Mouse (Mus musculus) ES-Bruce4 (cell line): ENCODE measurements at regions not wholly inside any gene's neighbourhood (a gene's known extent, or its start where the extent isn't known, plus 50 kb on each side); places are given as distances from the start of the nearest gene placed in this dataset.

ENCODE experiments used
- CTCF ChIP-seq: IDR thresholded peaks from one replicate; pipeline ENCODE4 v1.8.1; 2011; ENCODE audit warnings: low read depth, low read length
- EP300 ChIP-seq: IDR thresholded peaks from 2 replicates; pipeline ENCODE4 v1.6.1; 2011; ENCODE audit warnings: low read depth, low read length; ENCODE audit not compliant: insufficient read depth
- POLR2A ChIP-seq: IDR thresholded peaks from one replicate; pipeline ENCODE4 v1.8.1; 2011; ENCODE audit warnings: low read length; ENCODE audit not compliant: insufficient read depth

DNA sequence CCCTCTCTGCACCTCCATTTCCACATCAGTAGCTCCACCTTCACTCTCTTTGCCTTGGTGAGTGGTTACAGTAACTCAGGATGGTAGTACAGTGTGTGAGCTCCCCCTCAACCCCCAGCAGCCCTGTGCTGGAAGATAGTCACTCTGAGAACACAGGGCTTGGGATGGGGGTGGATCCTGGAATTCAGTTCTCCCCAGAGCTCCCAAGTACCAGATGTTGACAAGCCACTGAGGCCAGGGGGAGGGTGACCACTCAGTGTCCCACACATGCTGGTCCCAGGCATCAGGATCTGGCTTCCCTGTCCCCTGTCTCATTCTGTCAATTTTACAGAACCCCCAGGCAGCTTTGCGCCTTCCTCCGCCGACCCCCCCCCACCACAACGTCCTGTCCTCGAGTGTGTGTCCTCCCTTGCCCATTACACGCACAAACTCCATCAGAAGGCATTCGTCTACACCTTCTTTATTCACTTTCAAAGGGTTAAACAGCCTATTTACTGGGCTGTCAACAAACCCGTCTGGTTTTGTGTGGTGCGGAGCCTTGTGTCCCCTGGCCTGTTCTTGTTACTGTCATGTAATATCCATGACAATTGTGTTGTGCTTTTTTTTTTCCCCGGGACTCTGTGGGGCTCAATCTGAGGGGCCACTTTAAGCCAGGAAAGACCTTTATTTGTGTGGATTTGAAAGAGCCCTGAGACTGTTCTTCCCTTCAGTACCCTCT, 194.6 kb upstream of the Irx3 start:
- no peak for TF ChIP-seq CTCF
- TF ChIP-seq EP300: no peak
- TF ChIP-seq POLR2A: no peak
